Mouse (Mus musculus): ENCODE measurements around the gene 2210017I01Rik.

Gene 2210017I01Rik

DNA sequence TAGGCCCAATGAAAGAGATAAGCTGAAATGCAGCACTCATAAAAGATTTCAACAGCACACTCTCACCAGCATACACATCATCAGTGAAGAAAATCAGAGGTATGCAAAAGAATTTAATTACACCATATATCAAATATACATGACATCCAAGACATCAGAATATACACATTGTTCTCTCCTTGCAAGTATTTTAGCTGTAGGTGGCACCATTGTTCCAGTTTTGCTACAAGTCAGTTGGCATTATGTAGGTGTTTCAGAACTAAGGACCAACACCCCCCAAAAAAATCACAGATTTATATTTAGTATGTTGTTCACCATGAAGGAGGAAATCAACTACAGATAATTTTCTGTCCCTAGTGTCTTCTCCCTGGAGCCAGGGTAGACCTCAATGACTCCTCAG, 41.9 kb downstream of the 2210017I01Rik start:
- DNase-seq (ENCODE audit: low spot score): no peak

Data from ovary, postnatal 36 days (tissue).